ENCODE assay signal across 8 mouse cellular contexts in the genomic region with DNA sequence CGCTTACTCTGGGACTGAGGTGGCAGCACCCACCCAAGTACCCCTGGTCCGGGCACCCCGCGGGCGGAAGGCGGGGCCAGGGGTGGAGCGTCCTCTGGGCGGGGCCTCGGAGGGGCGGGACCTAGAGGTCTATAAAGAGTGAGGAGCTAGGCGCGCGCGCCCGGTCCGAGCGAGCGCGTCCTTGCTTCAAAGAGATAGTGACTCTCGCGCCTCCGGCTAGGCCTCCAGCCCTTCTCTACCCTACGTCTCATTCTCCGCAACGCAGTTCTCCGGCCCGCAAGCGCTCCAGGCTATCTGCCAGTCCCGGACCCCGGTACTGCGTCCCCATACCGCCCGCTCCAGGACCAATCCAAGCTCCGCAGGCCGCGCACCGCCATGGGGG. TPM values are rescaled to one million over a fixed set of nuclear protein-coding genes. Genes with fewer than 3 reads are reported as not detected.
DNase-seq lines count a peak whose midpoint lies in the region; ATAC-seq and TF ChIP-seq lines count a peak whose summit lies in the region.

TSS of gene Cd81 (plus strand) at position 114 of the 382 bp plus-strand sequence.

- no peaks in the 10 kb centered on the region for H3K27me3 ChIP-seq in erythroblast, embryonic 14.5 days (ENCODE audit: control insufficient read depth)
- H3K27me3 ChIP-seq in heart, embryonic 11.5 days (ENCODE audit: control insufficient read depth, insufficient read depth, low read length): no peaks in the 10 kb centered on the region
- no peaks in the 10 kb centered on the region for H3K27me3 ChIP-seq in kidney, embryonic 15.5 days
- no peaks in the 10 kb centered on the region for H3K27me3 ChIP-seq in limb, embryonic 15.5 days
- no peaks in the 10 kb centered on the region for H3K27me3 ChIP-seq in midbrain, embryonic 16.5 days (ENCODE audit: control insufficient read depth, insufficient read depth, low read depth, low read length)

- peak; percentile 77 for ATAC-seq in heart, embryonic 11.5 days (replicated peaks; ENCODE audit: insufficient number of reproducible peaks, low FRiP score, low TSS enrichment)
- ATAC-seq in kidney, embryonic 15.5 days (replicated peaks; ENCODE audit: low FRiP score): peak; percentile 88
- peak; percentile 62; the same call in 1 of the 2 replicates for ATAC-seq in limb, embryonic 15.5 days (ENCODE audit: insufficient number of reproducible peaks, low FRiP score, low TSS enrichment, low read depth)
- ATAC-seq in midbrain, embryonic 16.5 days: peak; percentile 76

- peaks cover 6% of the 10 kb centered on the region for H3K36me3 ChIP-seq in erythroblast, embryonic 14.5 days (ENCODE audit: control insufficient read depth)
- 0 out of 2 replicates have a peak, but pooled peaks cover 2% of the 10 kb centered on the region for H3K36me3 ChIP-seq in heart, embryonic 11.5 days (ENCODE audit: control insufficient read depth, insufficient read depth, low read length)
- H3K36me3 ChIP-seq in kidney, embryonic 15.5 days: peaks cover 8% of the 10 kb centered on the region; the same call in 1 of the 2 replicates
- peaks cover 14% of the 10 kb centered on the region for H3K36me3 ChIP-seq in limb, embryonic 15.5 days
- H3K36me3 ChIP-seq in midbrain, embryonic 16.5 days (ENCODE audit: control insufficient read depth, insufficient read depth, low read length): no peaks in the 10 kb centered on the region

- H3K4me3 ChIP-seq in erythroblast, embryonic 14.5 days (replicated peaks): peak within 1 kb of the TSS; percentile 67
- H3K4me3 ChIP-seq in heart, embryonic 11.5 days (ENCODE audit: low read depth, low read length): peak within 1 kb of the TSS; percentile 95
- H3K4me3 ChIP-seq in kidney, embryonic 15.5 days (replicated peaks): peak within 1 kb of the TSS; percentile 97
- H3K4me3 ChIP-seq in limb, embryonic 15.5 days: peak within 1 kb of the TSS; percentile 83
- H3K4me3 ChIP-seq in midbrain, embryonic 16.5 days (ENCODE audit: low read depth, low read length): peak within 1 kb of the TSS; percentile 96

- H3K9ac ChIP-seq in heart, embryonic 11.5 days (ENCODE audit: low read depth, low read length): peak within 1 kb of the TSS; percentile 97
- H3K9ac ChIP-seq in kidney, embryonic 15.5 days: peak within 1 kb of the TSS; percentile 95
- H3K9ac ChIP-seq in limb, embryonic 15.5 days: peak within 1 kb of the TSS; percentile 95
- peak within 1 kb of the TSS; percentile 98 for H3K9ac ChIP-seq in midbrain, embryonic 16.5 days (ENCODE audit: low read depth, low read length)

- H3K9me3 ChIP-seq in erythroblast, embryonic 14.5 days (ENCODE audit: control insufficient read depth, low read length): no peaks in the 10 kb centered on the region
- no peaks in the 10 kb centered on the region for H3K9me3 ChIP-seq in heart, embryonic 11.5 days (replicated peaks; ENCODE audit: control insufficient read depth, low read length)
- H3K9me3 ChIP-seq in kidney, embryonic 15.5 days (replicated peaks): no peaks in the 10 kb centered on the region
- no peaks in the 10 kb centered on the region for H3K9me3 ChIP-seq in limb, embryonic 15.5 days
- no peaks in the 10 kb centered on the region for H3K9me3 ChIP-seq in midbrain, embryonic 16.5 days (replicated peaks; ENCODE audit: control insufficient read depth, low read length, poor library complexity, severe bottlenecking)

- no peak for TF ChIP-seq CTCF in brain, embryonic 14.5 days (IDR thresholded peaks at IDR 0.05; ENCODE audit: borderline replicate concordance, extremely low read depth, insufficient read depth, insufficient read length)

- peak; percentile 90; the same call in 1 of the 2 replicates for TF ChIP-seq POLR2A in brain, embryonic 14.5 days (IDR thresholded peaks at IDR 0.05; ENCODE audit: borderline replicate concordance, extremely low read depth, insufficient read depth, insufficient read length, poor library complexity, severe bottlenecking)

- H3K27ac ChIP-seq in heart, embryonic 11.5 days (ENCODE audit: low read depth, low read length): peak within 1 kb of the TSS; percentile 95
- H3K27ac ChIP-seq in kidney, embryonic 15.5 days: peak within 1 kb of the TSS; percentile 93
- peak within 1 kb of the TSS; percentile 95 for H3K27ac ChIP-seq in limb, embryonic 15.5 days
- peak within 1 kb of the TSS; percentile 89 for H3K27ac ChIP-seq in midbrain, embryonic 16.5 days (ENCODE audit: low read length)

- H3K4me1 ChIP-seq in erythroblast, embryonic 14.5 days (ENCODE audit: control insufficient read depth): peaks cover 65% of the 10 kb centered on the region
- peaks cover 49% of the 10 kb centered on the region for H3K4me1 ChIP-seq in heart, embryonic 11.5 days (ENCODE audit: control insufficient read depth, insufficient read depth, low read length)
- H3K4me1 ChIP-seq in kidney, embryonic 15.5 days: peaks cover 49% of the 10 kb centered on the region
- H3K4me1 ChIP-seq in limb, embryonic 15.5 days: peaks cover 50% of the 10 kb centered on the region
- H3K4me1 ChIP-seq in midbrain, embryonic 16.5 days (ENCODE audit: control insufficient read depth, insufficient read depth, low read length): peaks cover 26% of the 10 kb centered on the region

- 1% methylated on average over 30 of the region's 37 CpGs for WGBS in heart, embryonic 11.5 days (ENCODE audit: insufficient replicate concordance)
- WGBS in kidney, embryonic 15.5 days: under 1% methylated on average over 37 of the region's 37 CpGs
- under 1% methylated on average over 33 of the region's 37 CpGs for WGBS in limb, embryonic 15.5 days
- WGBS in midbrain, embryonic 16.5 days: 0% methylated on average over 37 of the region's 37 CpGs

- peak within 1 kb of the TSS; percentile 96 for H3K4me2 ChIP-seq in heart, embryonic 11.5 days
- H3K4me2 ChIP-seq in kidney, embryonic 15.5 days: peak within 1 kb of the TSS; percentile 87
- peak within 1 kb of the TSS; percentile 77 for H3K4me2 ChIP-seq in limb, embryonic 15.5 days
- H3K4me2 ChIP-seq in midbrain, embryonic 16.5 days (ENCODE audit: low read length): peak within 1 kb of the TSS; percentile 88

- peak; percentile 69 for DNase-seq in CD4-positive helper T cell, adult 2 months (ENCODE audit: low read depth, low spot score)
- peak; percentile 85 for DNase-seq in brain, embryonic 14.5 days (ENCODE audit: low read depth)
- DNase-seq in spleen, postnatal 14 days (ENCODE audit: low spot score in 2 of 2): peak; percentile 83 to 89

RNA-seq across cellular contexts. Expression of gene Cd81, which starts in this region (rescaled TPM):
- 210 and 278 TPM in 2 replicates for polyA plus RNA-seq in brain, embryonic 14.5 days (2012; rRNA removed)
- polyA plus RNA-seq in erythroblast, embryonic 14.5 days (2012): 5.9 and 6.3 TPM in 2 replicates
- polyA plus RNA-seq in heart, embryonic 11.5 days (2014; fragmentation: Nextera tagmentation; extraction: Ambion mirVana): 632 and 701 TPM in 2 replicates
- 519 and 576 TPM in 2 replicates for polyA plus RNA-seq in kidney, embryonic 15.5 days (2015; fragmentation: Nextera tagmentation; extraction: Ambion mirVana)
- 692 and 762 TPM in 2 replicates for polyA plus RNA-seq in limb, embryonic 15.5 days (2015; fragmentation: Nextera tagmentation; extraction: Ambion mirVana)
- polyA plus RNA-seq in midbrain, embryonic 16.5 days (2015; fragmentation: Nextera tagmentation; extraction: Ambion mirVana): 364 and 411 TPM in 2 replicates

Comparison
In these comparisons a context has a peak if more than half of its experiments do, and no peak if none do; other contexts are left out.
1. Peak in every context shown above with its lines: DNase-seq, ATAC-seq, H3K4me3 ChIP-seq and H3K27ac ChIP-seq.
2. RNA of gene Cd81 (polyA plus RNA-seq): 692 to 762 TPM in limb, embryonic 15.5 days, 632 to 701 TPM in heart, embryonic 11.5 days, 519 to 576 TPM in kidney, embryonic 15.5 days, 364 to 411 TPM in midbrain, embryonic 16.5 days and 210 to 278 TPM in brain, embryonic 14.5 days; 5.9 to 6.3 TPM in erythroblast, embryonic 14.5 days; every median in the first group is over 10 times any median in the second.